Mouse (Mus musculus) CD4-positive, CD25-positive, alpha-beta regulatory T cell, adult 2 months (primary cell): ENCODE data around the gene Tnfrsf8.

ENCODE experiments used
- DNase-seq: peaks from one replicate; pipeline ENCODE4 v3.0.0-alpha.2; 2012; ENCODE audit warnings: low read depth, low spot score

The Tnfrsf8 gene

GRCm38 (mm10) chr4:145233487-145234228, 81.3 kb downstream of the Tnfrsf8 start:
- DNase-seq = no peak

GRCm38 (mm10) chr4:145231732-145232131, 83.2 kb downstream of the Tnfrsf8 start:
- no peak for DNase-seq

GRCm38 (mm10) chr4:145230647-145231046, 84.3 kb downstream of the Tnfrsf8 start:
- DNase-seq = no peak

GRCm38 (mm10) chr4:145229524-145230163, 85.3 kb downstream of the Tnfrsf8 start:
- peak; percentile 63 for DNase-seq

GRCm38 (mm10) chr4:145229051-145229450, 85.9 kb downstream of the Tnfrsf8 start:
- DNase-seq = peak; percentile 72

- DNase-seq = no peak
Observed at GRCm38 (mm10) chr4:145224613-145225012, 90.4 kb downstream of the Tnfrsf8 start.

GRCm38 (mm10) chr4:145222064-145222463, 92.9 kb downstream of the Tnfrsf8 start:
- DNase-seq = peak; percentile 78

- DNase-seq = peak; percentile 81
Observed at GRCm38 (mm10) chr4:145221379-145221778, 93.6 kb downstream of the Tnfrsf8 start.

- DNase-seq = no peak
Observed at GRCm38 (mm10) chr4:145220001-145220400, 95.0 kb downstream of the Tnfrsf8 start.

GRCm38 (mm10) chr4:145219240-145219985, 95.6 kb downstream of the Tnfrsf8 start:
- DNase-seq = peak; percentile 75

GRCm38 (mm10) chr4:145217837-145218236, 97.1 kb downstream of the Tnfrsf8 start:
- no peak for DNase-seq
